Mouse (Mus musculus) stomach, postnatal 0 days (tissue): ENCODE measurements around the gene Ptgir. TPM values are rescaled to one million over a fixed set of nuclear protein-coding genes. Genes with fewer than 3 reads are reported as not detected.
A peak's percentile ranks its signal among the peaks of the same experiment; 100 is the strongest.

Experiments used
- ATAC-seq: fragments of 200-750 bp; cut with Nextera tagmentation; 2 replicates; pipeline ENCODE4 v1.8.0; 2017; ENCODE audit not compliant: low FRiP score, low TSS enrichment
- DNase-seq: peaks from one replicate; pipeline ENCODE4 v3.0.0-alpha.2; 2016; ENCODE audit warnings: low spot score
- H3K27ac ChIP-seq: fragments of 300-500 bp; sonication (generic); replicated peaks from 2 replicates; pipeline ENCODE4 v1.5.1; 2014; ENCODE audit warnings: mild to moderate bottlenecking, control low read depth
- H3K27me3 ChIP-seq: fragments of 300-500 bp; sonication (generic); 2 replicates; pipeline ENCODE4 v1.6.1; 2014; ENCODE audit warnings: low read length; ENCODE audit not compliant: control insufficient read depth, insufficient read depth
- H3K36me3 ChIP-seq: fragments of 300-500 bp; sonication (generic); 2 replicates; pipeline ENCODE4 v1.6.1; 2014; ENCODE audit warnings: low read length, mixed read lengths; ENCODE audit not compliant: control insufficient read depth, insufficient read depth
- H3K4me1 ChIP-seq: fragments of 300-500 bp; sonication (generic); replicated peaks from 2 replicates; pipeline ENCODE4 v1.6.1; 2014; ENCODE audit warnings: antibody characterized with exemption; ENCODE audit not compliant: control insufficient read depth, insufficient read depth
- H3K4me2 ChIP-seq: fragments of 300-500 bp; sonication (generic); replicated peaks from 2 replicates; pipeline ENCODE4 v1.6.1; 2014; ENCODE audit warnings: low read depth, mild to moderate bottlenecking, control low read depth, moderate library complexity
- H3K4me3 ChIP-seq: fragments of 300-500 bp; sonication (generic); 2 replicates; pipeline ENCODE4 v1.5.1; 2014; ENCODE audit warnings: low read depth, low read length, control low read depth
- H3K9ac ChIP-seq: fragments of 300-500 bp; sonication (generic); 2 replicates; pipeline ENCODE4 v1.6.1; 2014; ENCODE audit warnings: mild to moderate bottlenecking, low read length, control low read depth, mixed read lengths
- H3K9me3 ChIP-seq: fragments of 300-500 bp; sonication (generic); 2 replicates; pipeline ENCODE4 v1.6.1; 2016; ENCODE audit warnings: low read length; ENCODE audit not compliant: control insufficient read depth
- CTCF ChIP-seq: IDR thresholded peaks from 2 replicates; pipeline ENCODE4 v1.5.1; 2016; ENCODE audit warnings: antibody characterized with exemption, low read depth, mild to moderate bottlenecking, moderate library complexity
- EP300 ChIP-seq: optimal IDR thresholded peaks from 2 replicates; pipeline ENCODE3; 2016; ENCODE audit warnings: antibody characterized with exemption
- WGBS: fragments of 180-500 bp; shearing (Covaris S2); extraction: QIAGEN DNeasy Blood & Tissue Kit; methylation state at CpG from one replicate; pipeline ENCODE4 v1.1.7; 2014; 5-methylcytosine and 5-hydroxymethylcytosine counted together
- polyA plus RNA-seq: library from polyadenylated mRNA; unstranded; fragments of >200 nt; fragmentation: Nextera tagmentation; extraction: Ambion mirVana; gene quantifications from 2 replicates; pipeline ENCODE4 v1.2.1, GENCODE M21; 2015

The Ptgir gene
- polyA plus RNA-seq, 1 experiment from 2014 or later, result 1.6 TPM

GRCm38 (mm10) chr7:16872478-16872877, 33.8 kb upstream of the Ptgir start:
- Histone ChIP-seq H3K27ac (no peak overlapping the region), H3K9me3 (no peaks in the 10 kb centered on the region), H3K4me1 (no peaks in the 10 kb centered on the region), H3K27me3 (no peaks in the 10 kb centered on the region), H3K4me2 (no peak overlapping the region), H3K9ac (no peak overlapping the region), H3K36me3 (peaks cover 10% of the 10 kb centered on the region; the same call in 1 of the 2 replicates), H3K4me3 (no peak overlapping the region)
- no peak for DNase-seq
- TF ChIP-seq CTCF (no peak), EP300 (no peak)
- no peak for ATAC-seq
- 95% methylated on average over 9 of the region's 9 CpGs for WGBS

DNA sequence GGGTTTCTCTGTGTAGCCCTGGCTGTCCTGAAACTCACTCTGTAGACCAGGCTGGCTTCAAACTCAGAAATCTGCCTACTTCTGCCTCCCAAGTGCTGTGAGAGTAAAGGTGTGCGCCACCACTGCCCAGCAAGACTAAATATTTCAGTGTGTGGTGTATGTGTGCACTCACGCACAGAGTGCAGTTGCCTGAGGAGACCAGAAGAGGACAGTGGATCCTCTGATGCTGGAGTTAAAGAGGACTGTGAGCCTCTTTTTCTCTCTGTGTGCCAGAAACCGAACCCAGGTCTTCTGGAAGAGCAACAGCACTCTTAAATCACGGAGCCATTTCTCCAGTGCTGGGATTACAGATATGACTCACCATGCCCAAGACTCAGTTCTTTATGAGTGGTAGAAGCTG, 32.9 kb upstream of the Ptgir start:
- 84% methylated on average over 4 of the region's 4 CpGs for WGBS
- TF ChIP-seq CTCF (peak; percentile 40), EP300 (no peak)
- ATAC-seq, result no peak

DNA sequence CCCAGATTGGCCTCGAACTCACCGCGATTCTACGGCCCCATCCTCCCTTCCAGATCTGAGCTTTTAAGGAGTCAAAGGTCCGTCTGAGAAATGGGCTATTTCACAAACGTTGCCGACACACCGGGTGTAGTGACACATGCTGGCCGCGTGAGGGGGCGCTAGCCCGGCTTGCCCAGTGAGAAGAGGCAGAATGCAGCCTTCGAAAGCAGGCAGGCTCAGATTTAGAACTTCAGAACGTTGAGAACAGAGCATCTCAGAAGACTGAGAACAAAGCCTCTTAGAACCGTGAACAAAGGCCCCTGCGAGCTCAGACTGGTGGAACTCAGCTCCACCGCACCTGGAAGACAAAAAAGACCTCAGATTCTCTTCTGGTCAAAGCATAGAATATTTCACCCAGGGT, 32.1 kb upstream of the Ptgir start:
- Histone ChIP-seq H3K36me3 (peaks cover 3% of the 10 kb centered on the region; the same call in 1 of the 2 replicates), H3K27ac (peak overlapping the region; percentile 90), H3K9me3 (no peaks in the 10 kb centered on the region), H3K4me1 (no peaks in the 10 kb centered on the region), H3K4me2 (peak overlapping the region; percentile 32), H3K27me3 (no peaks in the 10 kb centered on the region), H3K9ac (no peak overlapping the region), H3K4me3 (peak overlapping the region; percentile 17; the same call in 1 of the 2 replicates)
- 3% methylated on average over 17 of the region's 17 CpGs for WGBS
- DNase-seq (peak; percentile 78), ATAC-seq (no peak)
- TF ChIP-seq CTCF, result peak; percentile 98
- TF ChIP-seq EP300, result no peak

More for the DNA sequence above, 32.9 kb upstream of the Ptgir start:
- Histone ChIP-seq H3K9ac (no peak overlapping the region), H3K27ac (no peak overlapping the region), H3K4me1 (no peaks in the 10 kb centered on the region), H3K4me3 (no peak overlapping the region), H3K27me3 (no peaks in the 10 kb centered on the region), H3K9me3 (no peaks in the 10 kb centered on the region), H3K4me2 (no peak overlapping the region), H3K36me3 (peaks cover 4% of the 10 kb centered on the region; the same call in 1 of the 2 replicates)
- DNase-seq, result no peak

- peak; percentile 99 for DNase-seq
- no peaks in the 10 kb centered on the region for H3K27me3 ChIP-seq
- H3K4me3 ChIP-seq, result peak overlapping the region; percentile 70
- peak; percentile 97 for ATAC-seq
- H3K4me1 ChIP-seq, result no peaks in the 10 kb centered on the region
- peaks cover 3% of the 10 kb centered on the region; the same call in 1 of the 2 replicates for H3K36me3 ChIP-seq
- H3K9ac ChIP-seq, result no peak overlapping the region
- no peak for TF ChIP-seq EP300
- TF ChIP-seq CTCF, result peak; percentile 61
- under 1% methylated on average over 32 of the region's 33 CpGs for WGBS
- H3K4me2 ChIP-seq, result peak overlapping the region; percentile 77
- peak overlapping the region; percentile 90 for H3K27ac ChIP-seq
- H3K9me3 ChIP-seq, result no peaks in the 10 kb centered on the region
These were observed 31.5 kb upstream of the Ptgir start for GRCm38 (mm10) chr7:16874756-16875309.

- Histone ChIP-seq H3K4me2 (peak within 1 kb of the TSS; percentile 77), H3K9me3 (no peaks in the 10 kb centered on the region), H3K27me3 (no peaks in the 10 kb centered on the region), H3K4me3 (peak within 1 kb of the TSS; percentile 70), H3K9ac (peak within 1 kb of the TSS; percentile 81), H3K4me1 (no peaks in the 10 kb centered on the region), H3K36me3 (no peaks in the 10 kb centered on the region; the same call in 1 of the 2 replicates), H3K27ac (peak within 1 kb of the TSS; percentile 90)
- no peak for ATAC-seq
- DNase-seq, result no peak
- TF ChIP-seq CTCF (no peak), EP300 (no peak)
- WGBS, result 0% methylated on average over 1 of the region's 1 CpGs
These were observed 31.2 kb upstream of the Ptgir start, which contains the start of gene Dact3 for GRCm38 (mm10) chr7:16875310-16875325. Dact3 (plus strand) TSS chr7:16875317.

- peak overlapping the region; percentile 81 for H3K9ac ChIP-seq
- H3K27me3 ChIP-seq, result no peaks in the 10 kb centered on the region
- H3K27ac ChIP-seq, result peak overlapping the region; percentile 82
- no peaks in the 10 kb centered on the region for H3K9me3 ChIP-seq
- TF ChIP-seq EP300 (no peak), CTCF (no peak)
- DNase-seq (no peak), ATAC-seq (peak; percentile 33)
- peak overlapping the region; percentile 70 for H3K4me3 ChIP-seq
- H3K36me3 ChIP-seq, result no peaks in the 10 kb centered on the region
- H3K4me1 ChIP-seq, result peaks cover under 1% of the 10 kb centered on the region; the same call in 1 of the 2 replicates
- 0% methylated on average over 39 of the region's 42 CpGs for WGBS
- H3K4me2 ChIP-seq, result peak overlapping the region; percentile 77
These were observed 31.0 kb upstream of the Ptgir start for GRCm38 (mm10) chr7:16875326-16875725.
